Mouse (Mus musculus) olfactory bulb, adult 2 months (tissue): ENCODE measurements around the gene BC029722. TPM values are rescaled to one million over a fixed set of nuclear protein-coding genes. Genes with fewer than 3 reads are reported as not detected.

ENCODE experiments used
- H3K27ac ChIP-seq: fragments of 200-500 bp; 2 replicates; pipeline ENCODE4 v1.5.1; 2012; ENCODE audit warnings: low read depth, low read length; ENCODE audit not compliant: insufficient read depth
- H3K4me1 ChIP-seq: fragments of 200-500 bp; 2 replicates; pipeline ENCODE4 v1.6.1; 2012; ENCODE audit warnings: low read length; ENCODE audit not compliant: control insufficient read depth, insufficient read depth
- H3K4me3 ChIP-seq: fragments of 200-500 bp; 2 replicates; pipeline ENCODE4 v1.5.1; 2012; ENCODE audit warnings: mild to moderate bottlenecking, low read depth, low read length, moderate library complexity; ENCODE audit not compliant: insufficient read depth
- CTCF ChIP-seq: fragments of 200-500 bp; IDR thresholded peaks from 2 replicates; pipeline ENCODE4 v1.5.1; 2012; ENCODE audit warnings: low read depth, mild to moderate bottlenecking, low read length, moderate library complexity; ENCODE audit not compliant: insufficient read depth
- POLR2A ChIP-seq: fragments of 200-500 bp; IDR thresholded peaks from 2 replicates; pipeline ENCODE4 v1.6.1; 2012; ENCODE audit warnings: mild to moderate bottlenecking, low read depth, low read length, moderate library complexity; ENCODE audit not compliant: insufficient read depth
- WGBS: fragments of 180-500 bp; shearing (Covaris S2); methylation state at CpG from one replicate; pipeline ENCODE4 v1.1.7; 2018; 5-methylcytosine and 5-hydroxymethylcytosine counted together
- polyA plus RNA-seq: library from polyadenylated mRNA; stranded (reverse); fragments of >200 nt; gene quantifications from 2 replicates; pipeline ENCODE4 v1.2.4, GENCODE M21; 2012; ENCODE audit warnings: low replicate concordance; ENCODE audit not compliant: missing spikeins, insufficient read depth, insufficient read length

The BC029722 gene
- polyA plus RNA-seq, 1 experiment, result not detected

DNA sequence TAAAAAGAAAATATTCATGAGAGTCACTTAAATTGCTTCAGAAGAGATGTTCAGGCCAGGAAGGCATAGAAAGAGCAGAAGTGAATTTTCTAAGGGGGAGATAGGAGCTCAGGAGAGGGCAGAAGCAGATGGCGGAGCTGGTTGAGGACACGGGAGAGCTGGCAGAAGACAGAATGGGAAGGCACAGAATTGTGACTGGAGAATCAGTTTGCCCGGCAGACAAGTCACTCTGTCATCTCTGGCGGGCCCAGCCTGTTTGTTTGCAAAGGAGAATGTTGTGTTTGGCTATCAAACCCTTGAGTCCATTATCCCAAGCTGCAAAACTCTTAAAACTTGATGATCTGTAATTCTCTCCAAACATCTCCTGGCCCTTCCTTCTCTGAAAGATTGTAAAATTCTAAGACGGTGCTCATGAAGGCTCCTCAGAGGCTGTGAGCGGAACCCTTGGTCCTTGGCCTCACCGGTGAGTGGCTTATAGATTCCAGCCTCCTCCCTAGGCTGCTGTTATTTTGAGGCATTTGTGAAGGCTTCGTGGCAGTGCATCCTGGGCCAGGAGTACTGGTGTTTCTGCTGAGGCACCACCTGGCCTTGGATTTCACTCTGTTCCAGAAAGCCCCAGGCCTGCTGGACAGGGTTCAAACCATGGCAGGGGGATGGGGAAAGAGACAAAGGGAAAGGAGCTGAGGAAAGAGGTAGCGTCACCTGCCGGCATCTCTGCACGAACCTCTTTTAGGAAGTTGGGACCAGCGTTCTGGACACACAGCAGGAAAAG, 24.4 kb downstream of the BC029722 start:
- TF ChIP-seq CTCF (no peak), POLR2A (no peak)
- Histone ChIP-seq H3K27ac (no peak overlapping the region), H3K4me3 (no peak overlapping the region), H3K4me1 (peaks cover 6% of the 10 kb centered on the region; the same call in 1 of the 2 replicates)
- WGBS, result 88% methylated on average over 12 of the region's 12 CpGs

DNA sequence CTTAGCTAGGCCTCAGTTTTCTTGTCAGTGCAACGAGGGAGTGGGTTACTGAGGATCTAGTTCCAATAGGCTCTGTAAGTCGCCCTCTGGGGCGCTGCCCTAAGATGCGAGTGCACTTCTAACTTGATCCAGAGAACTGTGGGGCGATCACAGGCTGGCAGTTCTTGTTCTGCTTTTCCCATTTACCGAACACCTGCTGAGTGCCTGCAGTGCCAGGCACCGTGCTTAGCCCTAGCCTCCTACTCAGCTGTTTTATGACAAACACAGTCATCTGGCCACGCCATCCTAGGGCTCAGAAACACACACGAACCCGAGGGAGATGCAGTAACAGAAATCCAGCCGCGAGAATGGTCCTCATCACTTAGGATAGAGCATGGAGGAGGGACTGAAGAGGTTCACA, 26.3 kb downstream of the BC029722 start:
- peaks cover 11% of the 10 kb centered on the region for H3K4me1 ChIP-seq
- no peak overlapping the region for H3K27ac ChIP-seq
- H3K4me3 ChIP-seq, result no peak overlapping the region
- TF ChIP-seq CTCF (no peak), POLR2A (no peak)
- 44% methylated on average over 12 of the region's 12 CpGs for WGBS

DNA sequence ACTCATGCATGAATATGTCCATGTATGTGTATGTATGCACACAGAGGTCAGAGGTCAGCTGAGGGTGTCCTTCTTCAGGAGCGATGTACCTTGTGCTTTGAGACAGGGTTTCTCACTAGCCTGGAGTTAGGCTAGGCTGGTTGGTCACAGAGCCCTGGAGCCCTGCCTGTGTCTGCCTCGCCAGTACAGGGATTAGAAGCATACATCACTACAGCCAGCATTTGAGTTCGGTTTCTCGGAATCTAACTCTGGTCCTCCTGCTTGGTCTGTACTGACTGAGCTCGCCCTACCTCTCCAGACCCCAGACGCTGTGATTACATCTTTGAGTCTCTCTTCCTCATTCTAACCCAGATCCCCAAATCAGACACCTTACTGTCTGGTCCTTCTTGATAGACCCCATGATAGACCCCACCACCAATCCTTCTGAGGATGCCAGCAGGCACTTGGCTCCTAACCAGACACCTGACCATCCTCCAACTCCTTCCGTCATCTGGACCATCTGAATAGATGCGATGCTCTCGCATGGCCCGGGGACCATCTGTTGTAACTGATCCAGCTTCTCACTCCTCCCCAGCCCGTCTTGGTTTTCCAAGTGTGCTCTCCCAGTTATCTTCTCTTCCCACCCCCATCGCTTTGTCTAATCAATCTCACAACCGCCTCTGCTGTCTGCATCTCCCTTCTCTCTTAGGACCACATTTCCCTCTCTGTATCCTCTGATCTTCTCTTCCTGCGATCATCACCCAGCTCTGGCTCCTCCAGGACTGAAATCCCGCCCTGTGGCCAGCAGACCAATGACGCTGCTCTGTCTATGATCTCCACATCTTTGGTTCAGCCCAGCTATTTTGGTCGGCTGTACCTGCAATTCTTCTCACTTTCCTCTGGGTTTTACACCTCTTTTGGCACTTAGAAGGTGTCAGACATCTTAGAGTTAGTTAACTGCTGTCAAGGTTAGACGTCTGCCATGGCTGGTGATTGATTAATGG, 31.0 kb downstream of the BC029722 start:
- TF ChIP-seq POLR2A (no peak), CTCF (no peak)
- 73% methylated on average over 18 of the region's 18 CpGs for WGBS
- peaks cover 20% of the 10 kb centered on the region for H3K4me1 ChIP-seq
- no peak overlapping the region for H3K4me3 ChIP-seq
- no peak overlapping the region for H3K27ac ChIP-seq

DNA sequence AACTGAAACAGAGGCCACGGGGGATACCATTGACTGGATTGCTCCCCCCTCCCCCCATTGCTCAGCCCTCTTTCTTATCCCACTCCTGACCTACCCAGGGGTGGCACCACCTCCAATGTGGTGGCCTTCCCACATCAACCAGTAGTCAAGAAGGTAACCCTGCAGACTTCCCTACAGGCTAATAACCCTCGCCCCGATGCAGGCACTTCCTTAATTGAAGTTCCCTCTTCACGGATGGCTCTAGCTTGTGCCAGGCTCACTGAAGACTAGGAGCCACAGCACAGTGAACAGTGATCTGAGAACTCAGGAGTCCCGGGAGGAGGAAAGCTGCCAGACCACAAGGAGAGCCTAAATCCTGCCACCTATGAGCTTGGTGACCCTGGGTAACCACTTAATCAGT, 32.3 kb downstream of the BC029722 start:
- H3K27ac ChIP-seq, result no peak overlapping the region
- no peak overlapping the region for H3K4me3 ChIP-seq
- peaks cover 16% of the 10 kb centered on the region for H3K4me1 ChIP-seq
- WGBS, result 72% methylated on average over 5 of the region's 5 CpGs
- TF ChIP-seq CTCF, result no peak
- TF ChIP-seq POLR2A, result no peak

DNA sequence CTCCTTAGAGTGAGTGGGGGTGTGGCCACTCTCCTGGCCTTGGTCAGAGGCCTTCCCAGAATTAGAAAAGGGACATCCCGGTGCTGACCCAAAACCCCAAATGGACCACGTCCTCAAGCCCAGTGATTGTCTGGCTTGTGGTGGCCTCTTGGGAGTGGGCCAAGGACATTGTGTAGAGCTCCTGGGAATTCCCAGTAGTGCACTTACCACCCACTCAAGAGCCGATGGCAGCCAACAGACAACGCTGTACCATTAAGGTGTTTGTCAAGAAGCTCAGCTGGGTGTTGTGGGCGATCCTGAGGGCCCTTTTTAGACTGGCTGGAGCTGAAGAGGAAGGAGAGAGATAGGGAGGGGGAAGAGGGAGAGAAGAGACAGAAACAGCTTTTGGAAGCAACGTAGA, 34.7 kb downstream of the BC029722 start:
- H3K4me1 ChIP-seq, result peaks cover 19% of the 10 kb centered on the region
- TF ChIP-seq POLR2A, result no peak
- no peak for TF ChIP-seq CTCF
- H3K27ac ChIP-seq, result no peak overlapping the region
- WGBS, result 38% methylated on average over 6 of the region's 6 CpGs
- no peak overlapping the region for H3K4me3 ChIP-seq

DNA sequence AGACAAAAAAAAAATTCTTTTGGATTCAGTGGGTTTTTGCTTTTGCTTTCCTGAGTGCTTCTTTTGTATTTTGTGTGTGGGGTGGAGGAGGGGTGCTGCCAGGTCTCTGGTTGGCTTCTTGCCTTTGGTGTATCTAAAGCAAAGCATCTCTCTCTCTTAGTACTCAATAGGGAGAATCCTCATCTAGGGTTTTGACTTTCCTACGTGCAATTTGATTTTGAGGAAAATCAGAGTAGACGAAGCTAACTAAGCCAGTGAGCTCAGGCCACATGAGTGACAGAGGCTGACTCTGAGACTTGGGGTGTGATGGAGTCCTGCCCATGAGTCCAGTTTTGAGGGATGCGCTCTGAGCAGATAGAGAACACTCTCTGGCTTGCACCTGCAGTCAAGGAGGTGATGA, 39.7 kb downstream of the BC029722 start:
- no peak overlapping the region for H3K4me3 ChIP-seq
- peaks cover 23% of the 10 kb centered on the region for H3K4me1 ChIP-seq
- no peak overlapping the region for H3K27ac ChIP-seq
- TF ChIP-seq CTCF (no peak), POLR2A (no peak)
- 80% methylated on average over 3 of the region's 3 CpGs for WGBS

DNA sequence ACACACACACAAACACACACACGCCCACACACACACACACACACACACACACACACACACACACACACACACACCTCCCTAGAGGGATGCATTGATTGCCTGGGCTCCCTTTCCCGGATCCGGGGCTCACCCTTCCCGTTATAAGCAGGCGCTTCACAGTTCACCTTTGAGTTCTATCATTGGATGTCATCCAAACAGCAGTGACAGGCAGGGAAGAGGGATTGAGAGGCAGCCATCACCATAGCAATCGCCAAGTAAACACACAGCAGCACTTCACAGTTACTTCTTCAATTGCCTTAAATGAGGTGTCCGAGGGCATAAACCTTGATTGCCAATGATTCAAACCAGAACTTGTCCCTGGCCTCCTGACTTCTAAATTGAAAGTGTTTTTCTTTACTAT, 40.2 kb downstream of the BC029722 start:
- TF ChIP-seq CTCF, result no peak
- TF ChIP-seq POLR2A, result no peak
- 54% methylated on average over 7 of the region's 7 CpGs for WGBS
- Histone ChIP-seq H3K27ac (no peak overlapping the region), H3K4me1 (peaks cover 20% of the 10 kb centered on the region), H3K4me3 (no peak overlapping the region)

DNA sequence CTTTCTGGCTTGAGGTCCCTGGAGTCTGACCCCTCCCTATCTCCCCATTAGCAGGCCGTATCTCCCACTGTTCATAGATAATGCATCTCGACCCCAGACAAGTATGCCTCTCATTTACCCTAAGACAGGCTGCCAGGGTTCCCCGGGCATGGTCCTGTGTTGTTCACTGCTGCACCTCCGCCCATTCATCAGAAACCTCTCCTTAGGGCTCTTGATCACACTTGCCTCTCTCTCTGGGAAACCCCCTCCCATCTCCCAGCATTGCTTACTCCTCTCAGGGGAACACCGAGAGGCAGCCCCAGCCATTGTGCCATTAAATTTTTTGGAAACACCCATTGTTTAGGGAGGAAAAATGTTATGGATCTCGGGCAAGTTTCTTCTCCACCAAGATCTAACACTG, 41.2 kb downstream of the BC029722 start:
- 51% methylated on average over 6 of the region's 6 CpGs for WGBS
- TF ChIP-seq POLR2A (no peak), CTCF (no peak)
- H3K4me3 ChIP-seq, result no peak overlapping the region
- H3K4me1 ChIP-seq, result peaks cover 18% of the 10 kb centered on the region
- H3K27ac ChIP-seq, result no peak overlapping the region

DNA sequence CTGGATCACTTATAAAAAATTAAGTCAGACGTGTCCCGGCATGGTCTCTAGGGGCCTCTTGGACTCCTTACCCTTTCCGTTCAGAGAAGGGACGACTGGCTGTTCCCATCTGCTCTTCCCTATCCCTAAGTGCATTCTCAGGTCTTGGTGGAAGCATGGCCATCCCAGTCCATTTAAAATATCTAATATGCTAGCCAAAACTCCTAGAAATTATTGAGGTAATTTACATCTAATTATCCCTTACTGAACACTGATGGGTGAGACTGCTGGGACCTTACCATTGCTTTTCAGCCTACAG, 41.6 kb downstream of the BC029722 start:
- Histone ChIP-seq H3K4me3 (no peak overlapping the region), H3K4me1 (peaks cover 18% of the 10 kb centered on the region), H3K27ac (no peak overlapping the region)
- TF ChIP-seq CTCF, result no peak
- TF ChIP-seq POLR2A, result no peak
- WGBS, result 76% methylated on average over 4 of the region's 4 CpGs
